ENCODE assay signal across 8 mouse cellular contexts in the genomic region with DNA sequence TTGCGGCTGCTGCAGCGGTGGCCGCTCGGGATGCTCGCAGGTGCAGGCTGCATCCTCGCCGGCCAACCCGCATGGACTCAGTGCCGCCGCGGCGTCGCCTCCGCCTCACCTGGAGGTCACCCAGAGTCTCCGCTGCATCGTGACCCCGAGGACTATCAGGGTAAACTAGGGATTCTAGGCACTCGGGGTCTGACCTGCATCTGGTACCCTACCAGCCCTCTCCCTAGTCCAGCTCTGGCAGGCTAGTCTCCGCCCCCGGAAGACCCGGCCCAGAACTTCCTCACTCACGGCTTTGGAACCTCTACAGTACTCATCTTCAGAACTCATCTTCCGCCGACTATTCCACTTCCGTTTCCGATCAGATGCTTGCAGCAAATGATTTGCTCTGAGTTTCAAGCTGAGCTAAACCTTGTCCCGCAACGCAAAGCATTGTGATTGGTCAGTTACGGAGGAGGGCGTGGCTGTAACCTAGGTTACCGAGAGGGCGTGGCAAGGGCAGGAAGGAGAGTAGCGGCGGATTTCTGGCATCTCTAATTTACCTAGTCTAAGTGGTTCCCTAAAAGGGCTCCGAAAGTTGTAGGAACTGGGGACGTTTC. TPM values are rescaled to one million over a fixed set of nuclear protein-coding genes. Genes with fewer than 3 reads are reported as not detected.
DNase-seq lines count a peak whose midpoint lies in the region; ATAC-seq lines count a peak whose summit lies in the region.

A gene (minus strand): TSS at position 325 of the 596 bp plus-strand sequence.

- H3K9ac ChIP-seq in hindbrain, embryonic 11.5 days (ENCODE audit: low read depth, low read length), result peak within 1 kb of the TSS; percentile 71

- WGBS in hindbrain, embryonic 11.5 days, result under 1% methylated on average over 36 of the region's 36 CpGs

- peak; percentile 98 for DNase-seq in Muller cell, postnatal 12 days (ENCODE audit: inconsistent ontology term)
- peak; percentile 97 for DNase-seq in cerebellum, adult 9-11 months
- peak; percentile 98 to 100 for DNase-seq in frontal cortex, adult 2 months (ENCODE audit: extremely low spot score in 1 of 2, low spot score in 1 of 2)
- peak; percentile 99 for DNase-seq in hindbrain, embryonic 11.5 days (ENCODE audit: low spot score)
- DNase-seq in layer of hippocampus, postnatal 10 days (ENCODE audit: low spot score in 2 of 2), result peak; percentile 98 to 99
- DNase-seq in lung, postnatal 10 days, result peak; percentile 99
- DNase-seq in ovary, postnatal 36 days (ENCODE audit: low spot score), result peak; percentile 97
- peak; percentile 100 for DNase-seq in thymus, postnatal 25 days

- H3K9me3 ChIP-seq in hindbrain, embryonic 11.5 days (ENCODE audit: control insufficient read depth, low read length), result no peaks in the 10 kb centered on the region

- ATAC-seq in hindbrain, embryonic 11.5 days (ENCODE audit: low FRiP score), result peak; percentile 98

- H3K27me3 ChIP-seq in hindbrain, embryonic 11.5 days (ENCODE audit: control insufficient read depth, insufficient read depth, low read length), result no peaks in the 10 kb centered on the region

- peak within 1 kb of the TSS; percentile 65; the same call in 1 of the 2 replicates for H3K27ac ChIP-seq in hindbrain, embryonic 11.5 days (ENCODE audit: low read depth, low read length)

- peak within 1 kb of the TSS; percentile 46 for H3K4me2 ChIP-seq in hindbrain, embryonic 11.5 days (replicated peaks; ENCODE audit: low read depth, low read length)

- no peaks in the 10 kb centered on the region for H3K4me1 ChIP-seq in hindbrain, embryonic 11.5 days (replicated peaks; ENCODE audit: control insufficient read depth, insufficient read depth, low read length)

- no peaks in the 10 kb centered on the region for H3K36me3 ChIP-seq in hindbrain, embryonic 11.5 days (ENCODE audit: control insufficient read depth, insufficient read depth, low read length)

- peak within 1 kb of the TSS; percentile 67 for H3K4me3 ChIP-seq in hindbrain, embryonic 11.5 days (ENCODE audit: low read depth, low read length)

RNA-seq across cellular contexts. Expression of the gene that starts here (rescaled TPM):
- polyA plus RNA-seq in frontal cortex, adult 2 months (2012; rRNA removed), result 59.1 and 61.4 TPM in 2 replicates
- 61.0 and 62.9 TPM in 2 replicates for polyA plus RNA-seq in hindbrain, embryonic 11.5 days (2014; fragmentation: Nextera tagmentation; extraction: Ambion mirVana)
- 10 to 100 TPM; 66.3 to 66.4 TPM for total RNA-seq in layer of hippocampus, postnatal 10 days (2021)

Comparison
In these comparisons a context has a peak if more than half of its experiments do, and no peak if none do; other contexts are left out.
1. Peak in every context shown above with its lines: DNase-seq, ATAC-seq, H3K4me3 ChIP-seq and H3K27ac ChIP-seq.